Mouse (Mus musculus) spleen, adult 12 weeks (tissue): ENCODE measurements around the gene Asphd2.

ENCODE experiments used
- DNase-seq: peaks from one replicate; pipeline ENCODE4 v3.0.0; 2022; ENCODE audit warnings: low spot score

The Asphd2 gene

GRCm38 (mm10) chr5:112349169-112349568, 45.5 kb downstream of the Asphd2 start:
- no peak for DNase-seq

- DNase-seq: no peak
Measured at GRCm38 (mm10) chr5:112346211-112346965, 48.3 kb downstream of the Asphd2 start.

DNA sequence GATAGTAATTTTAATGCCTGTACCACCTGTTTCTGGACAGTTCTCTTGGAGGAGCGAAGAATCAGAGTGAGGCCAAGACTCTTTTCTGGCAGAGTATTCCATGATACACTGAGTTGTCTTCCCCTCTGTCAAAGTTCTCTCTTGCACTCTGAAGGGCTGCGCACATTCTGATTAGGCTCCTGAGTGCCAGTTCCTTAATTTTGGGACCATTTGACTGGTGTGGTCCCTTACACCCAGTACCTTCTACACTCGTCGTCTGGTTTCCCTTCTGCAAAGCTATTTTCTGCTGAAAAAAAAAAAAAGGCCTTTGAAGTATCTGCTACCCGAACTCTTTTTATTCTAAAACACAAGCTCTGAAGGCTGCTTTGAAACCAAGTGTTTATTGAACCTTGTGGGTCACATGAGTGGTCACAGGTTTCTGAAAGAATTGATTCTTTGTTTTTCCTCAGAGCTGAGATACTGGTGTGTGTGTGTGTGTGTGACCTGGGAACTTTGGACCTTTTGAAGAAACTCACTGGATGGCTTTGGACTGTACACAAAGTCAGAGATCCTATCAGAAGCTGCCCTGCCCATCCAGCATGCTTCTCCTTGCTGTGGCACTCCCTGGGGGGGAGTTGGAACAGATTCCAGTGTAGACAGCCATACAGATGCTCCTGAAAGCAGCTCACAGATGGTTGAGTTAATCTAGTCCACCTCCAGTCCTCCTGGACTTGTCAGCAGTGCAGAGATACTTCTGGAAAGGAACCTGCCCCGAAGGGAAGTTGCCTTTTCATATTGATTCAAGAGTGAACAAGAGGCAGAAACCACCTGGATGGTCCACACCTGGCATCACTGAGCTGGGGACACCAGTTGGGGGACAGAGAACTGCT, 50.3 kb downstream of the Asphd2 start:
- no peak for DNase-seq

- no peak for DNase-seq
Measured at GRCm38 (mm10) chr5:112343205-112343595, 51.5 kb downstream of the Asphd2 start.

GRCm38 (mm10) chr5:112342463-112343204, 52.0 kb downstream of the Asphd2 start, which contains the start of the genes Srrd and Hps4:
Gene Srrd (minus strand): TSS chr5:112343040.
Gene Hps4 (plus strand): TSS chr5:112343083.
- DNase-seq: peak; percentile 82

GRCm38 (mm10) chr5:112339215-112339614, 55.5 kb downstream of the Asphd2 start:
- no peak for DNase-seq

GRCm38 (mm10) chr5:112337004-112337403, 57.7 kb downstream of the Asphd2 start:
- no peak for DNase-seq

- peak; percentile 35 for DNase-seq
Measured at GRCm38 (mm10) chr5:112335473-112335872, 59.2 kb downstream of the Asphd2 start.
